Mouse (Mus musculus): ENCODE measurements around the gene Il16. TPM values are rescaled to one million over a fixed set of nuclear protein-coding genes. Genes with fewer than 3 reads are reported as not detected.

Il16 gene
- polyA plus RNA-seq, 1 experiment, result 0.11 TPM

- H3K4me3 ChIP-seq, result no peak overlapping the region
- no peaks in the 10 kb centered on the region for H3K27me3 ChIP-seq (ENCODE audit: control insufficient read depth, insufficient read depth, insufficient read length)
- no peaks in the 10 kb centered on the region for H3K36me3 ChIP-seq (ENCODE audit: control insufficient read depth, insufficient read depth)
- no peak overlapping the region for H3ac ChIP-seq (ENCODE audit: control insufficient read depth, insufficient read length)
- TF ChIP-seq POLR2AphosphoS2 (IDR thresholded peaks at IDR 0.05; ENCODE audit: insufficient read length, low read depth) (no peak), MAX (IDR thresholded peaks at IDR 0.05; ENCODE audit: low read depth) (no peak), SRF (IDR thresholded peaks at IDR 0.05; ENCODE audit: control insufficient read depth, insufficient read length, low read depth) (no peak), TCF3 (IDR thresholded peaks at IDR 0.05; ENCODE audit: insufficient read length, low read depth) (no peak), MYOD1 (IDR thresholded peaks at IDR 0.05; ENCODE audit: control insufficient read depth in 1 of 3, insufficient read length in 2 of 3, low read depth in 2 of 3) (no peak), POLR2A (IDR thresholded peaks at IDR 0.05; ENCODE audit: insufficient read length, low read depth) (no peak), CEBPB (IDR thresholded peaks at IDR 0.05; ENCODE audit: insufficient read depth, poor library complexity, severe bottlenecking) (no peak), TCF12 (IDR thresholded peaks at IDR 0.05; ENCODE audit: insufficient read depth, poor library complexity, severe bottlenecking) (no peak), REST (IDR thresholded peaks at IDR 0.05; ENCODE audit: insufficient read depth, insufficient read length) (no peak), MYOG (IDR thresholded peaks at IDR 0.05; ENCODE audit: control insufficient read depth in 1 of 3, insufficient read depth in 1 of 3, insufficient read length in 2 of 3, low read depth in 2 of 3) (no peak), E2F4 (IDR thresholded peaks at IDR 0.05; ENCODE audit: insufficient read depth) (no peak), USF1 (IDR thresholded peaks at IDR 0.05; ENCODE audit: low read depth) (no peak)
- H3K4me2 ChIP-seq (ENCODE audit: low read depth), result no peak overlapping the region
- H3K79me2 ChIP-seq (ENCODE audit: control insufficient read depth, insufficient read depth), result no peaks in the 10 kb centered on the region
Observed at GRCm38 (mm10) chr7:83746107-83746687, 671 bp upstream of the Il16 start.

DNA sequence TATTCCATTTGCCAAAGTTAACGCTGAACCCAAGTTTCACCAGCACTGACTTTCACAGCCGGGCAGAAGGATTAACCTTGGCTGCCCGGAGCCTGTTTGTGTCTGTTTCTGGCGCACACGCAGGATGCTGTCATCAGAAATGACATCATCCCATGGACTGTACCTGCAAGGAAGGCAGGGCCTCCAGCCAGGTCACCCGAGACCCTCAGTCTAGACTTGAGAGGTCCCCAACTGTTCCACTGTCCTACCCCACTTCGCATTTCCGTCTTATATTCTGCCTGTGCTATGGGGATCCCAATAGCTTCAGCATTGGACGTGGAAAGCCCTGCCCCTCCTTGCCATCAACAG lies 487 bp downstream of the Il16 start:
- Histone ChIP-seq H3K4me3 (no peak overlapping the region), H3K27me3 (ENCODE audit: control insufficient read depth, insufficient read depth, insufficient read length) (no peaks in the 10 kb centered on the region)
- no peak for TF ChIP-seq POLR2AphosphoS2 (IDR thresholded peaks at IDR 0.05; ENCODE audit: insufficient read length, low read depth)
- no peak for TF ChIP-seq TCF3 (IDR thresholded peaks at IDR 0.05; ENCODE audit: insufficient read length, low read depth)
- TF ChIP-seq USF1 (IDR thresholded peaks at IDR 0.05; ENCODE audit: low read depth), result no peak
- TF ChIP-seq MAX (IDR thresholded peaks at IDR 0.05; ENCODE audit: low read depth), result no peak
- no peak for TF ChIP-seq POLR2A (IDR thresholded peaks at IDR 0.05; ENCODE audit: insufficient read length, low read depth)
- no peak for TF ChIP-seq CEBPB (IDR thresholded peaks at IDR 0.05; ENCODE audit: insufficient read depth, poor library complexity, severe bottlenecking)
- no peak for TF ChIP-seq E2F4 (IDR thresholded peaks at IDR 0.05; ENCODE audit: insufficient read depth)
- TF ChIP-seq REST (IDR thresholded peaks at IDR 0.05; ENCODE audit: insufficient read depth, insufficient read length), result no peak
- TF ChIP-seq TCF12 (IDR thresholded peaks at IDR 0.05; ENCODE audit: insufficient read depth, poor library complexity, severe bottlenecking), result no peak
- no peak for TF ChIP-seq SRF (IDR thresholded peaks at IDR 0.05; ENCODE audit: control insufficient read depth, insufficient read length, low read depth)
- TF ChIP-seq MYOG (IDR thresholded peaks at IDR 0.05; ENCODE audit: control insufficient read depth in 1 of 3, insufficient read depth in 1 of 3, insufficient read length in 2 of 3, low read depth in 2 of 3), result no peak
- TF ChIP-seq MYOD1 (IDR thresholded peaks at IDR 0.05; ENCODE audit: control insufficient read depth in 1 of 3, insufficient read length in 2 of 3, low read depth in 2 of 3), result no peak

GRCm38 (mm10) chr7:83744250-83744649 lies 1.3 kb downstream of the Il16 start:
- Histone ChIP-seq H3K4me3 (no peak overlapping the region), H3K4me2 (ENCODE audit: low read depth) (no peak overlapping the region), H3K79me2 (ENCODE audit: control insufficient read depth, insufficient read depth) (no peaks in the 10 kb centered on the region), H3K36me3 (ENCODE audit: control insufficient read depth, insufficient read depth) (no peaks in the 10 kb centered on the region), H3K27me3 (ENCODE audit: control insufficient read depth, insufficient read depth, insufficient read length) (no peaks in the 10 kb centered on the region), H3ac (ENCODE audit: control insufficient read depth, insufficient read length) (no peak overlapping the region)
- TF ChIP-seq CEBPB (IDR thresholded peaks at IDR 0.05; ENCODE audit: insufficient read depth, poor library complexity, severe bottlenecking) (no peak), SRF (IDR thresholded peaks at IDR 0.05; ENCODE audit: control insufficient read depth, insufficient read length, low read depth) (no peak), E2F4 (IDR thresholded peaks at IDR 0.05; ENCODE audit: insufficient read depth) (no peak), REST (IDR thresholded peaks at IDR 0.05; ENCODE audit: insufficient read depth, insufficient read length) (no peak), MYOD1 (IDR thresholded peaks at IDR 0.05; ENCODE audit: control insufficient read depth in 1 of 3, insufficient read length in 2 of 3, low read depth in 2 of 3) (no peak), TCF3 (IDR thresholded peaks at IDR 0.05; ENCODE audit: insufficient read length, low read depth) (no peak), MAX (IDR thresholded peaks at IDR 0.05; ENCODE audit: low read depth) (no peak), POLR2A (IDR thresholded peaks at IDR 0.05; ENCODE audit: insufficient read length, low read depth) (no peak), USF1 (IDR thresholded peaks at IDR 0.05; ENCODE audit: low read depth) (no peak), TCF12 (IDR thresholded peaks at IDR 0.05; ENCODE audit: insufficient read depth, poor library complexity, severe bottlenecking) (no peak), POLR2AphosphoS2 (IDR thresholded peaks at IDR 0.05; ENCODE audit: insufficient read length, low read depth) (no peak), MYOG (IDR thresholded peaks at IDR 0.05; ENCODE audit: control insufficient read depth in 1 of 3, insufficient read depth in 1 of 3, insufficient read length in 2 of 3, low read depth in 2 of 3) (no peak)

More for the DNA sequence above, 487 bp downstream of the Il16 start:
- no peak overlapping the region for H3ac ChIP-seq (ENCODE audit: control insufficient read depth, insufficient read length)
- no peaks in the 10 kb centered on the region for H3K36me3 ChIP-seq (ENCODE audit: control insufficient read depth, insufficient read depth)
- no peak overlapping the region for H3K4me2 ChIP-seq (ENCODE audit: low read depth)
- no peaks in the 10 kb centered on the region for H3K79me2 ChIP-seq (ENCODE audit: control insufficient read depth, insufficient read depth)

GRCm38 (mm10) chr7:83742690-83743089 lies 2.8 kb downstream of the Il16 start:
- Histone ChIP-seq H3K4me2 (ENCODE audit: low read depth) (no peak overlapping the region), H3K4me3 (no peak overlapping the region), H3K36me3 (ENCODE audit: control insufficient read depth, insufficient read depth) (no peaks in the 10 kb centered on the region), H3ac (ENCODE audit: control insufficient read depth, insufficient read length) (no peak overlapping the region), H3K79me2 (ENCODE audit: control insufficient read depth, insufficient read depth) (no peaks in the 10 kb centered on the region), H3K27me3 (ENCODE audit: control insufficient read depth, insufficient read depth, insufficient read length) (no peaks in the 10 kb centered on the region)
- TF ChIP-seq USF1 (IDR thresholded peaks at IDR 0.05; ENCODE audit: low read depth) (no peak), REST (IDR thresholded peaks at IDR 0.05; ENCODE audit: insufficient read depth, insufficient read length) (no peak), MAX (IDR thresholded peaks at IDR 0.05; ENCODE audit: low read depth) (no peak), TCF12 (IDR thresholded peaks at IDR 0.05; ENCODE audit: insufficient read depth, poor library complexity, severe bottlenecking) (no peak), MYOD1 (IDR thresholded peaks at IDR 0.05; ENCODE audit: control insufficient read depth in 1 of 3, insufficient read length in 2 of 3, low read depth in 2 of 3) (no peak), POLR2A (IDR thresholded peaks at IDR 0.05; ENCODE audit: insufficient read length, low read depth) (no peak), SRF (IDR thresholded peaks at IDR 0.05; ENCODE audit: control insufficient read depth, insufficient read length, low read depth) (no peak), MYOG (IDR thresholded peaks at IDR 0.05; ENCODE audit: control insufficient read depth in 1 of 3, insufficient read depth in 1 of 3, insufficient read length in 2 of 3, low read depth in 2 of 3) (no peak), TCF3 (IDR thresholded peaks at IDR 0.05; ENCODE audit: insufficient read length, low read depth) (no peak), POLR2AphosphoS2 (IDR thresholded peaks at IDR 0.05; ENCODE audit: insufficient read length, low read depth) (no peak), CEBPB (IDR thresholded peaks at IDR 0.05; ENCODE audit: insufficient read depth, poor library complexity, severe bottlenecking) (no peak)

Data from myocyte (in vitro differentiated cells).